Mouse (Mus musculus) gastrocnemius, adult 2 months (tissue): ENCODE measurements around the gene Scml4. TPM values are rescaled to one million over a fixed set of nuclear protein-coding genes. Genes with fewer than 3 reads are reported as not detected.

ENCODE experiments used
- DNase-seq: peaks from one replicate; pipeline ENCODE4 v3.0.0; 2022
- H3K27ac ChIP-seq: fragments of 200-600 bp; 2 replicates; pipeline ENCODE4 v1.8.1; 2022; ENCODE audit warnings: mild to moderate bottlenecking
- H3K4me3 ChIP-seq: fragments of 200-600 bp; 2 replicates; pipeline ENCODE4 v1.8.1; 2022; ENCODE audit warnings: mild to moderate bottlenecking, moderate library complexity
- CTCF ChIP-seq: fragments of 200-600 bp; IDR thresholded peaks from 2 replicates; pipeline ENCODE4 v1.8.1; 2022; ENCODE audit warnings: antibody characterized with exemption, mild to moderate bottlenecking, moderate library complexity
- intact Hi-C: fragments of 180-260 bp; cut with DNase I; formaldehyde crosslinking; loops from one replicate; pipeline ENCODE4 v1.15.1; 2025
- total RNA-seq, 2 experiments: library from RNA; stranded (reverse); gene quantifications; 2 replicates each; pipeline ENCODE4 v1.2.3; 2021

Scml4 gene
- total RNA-seq, 2 experiments from 2014 or later = 0.46 to 0.59 TPM

DNA sequence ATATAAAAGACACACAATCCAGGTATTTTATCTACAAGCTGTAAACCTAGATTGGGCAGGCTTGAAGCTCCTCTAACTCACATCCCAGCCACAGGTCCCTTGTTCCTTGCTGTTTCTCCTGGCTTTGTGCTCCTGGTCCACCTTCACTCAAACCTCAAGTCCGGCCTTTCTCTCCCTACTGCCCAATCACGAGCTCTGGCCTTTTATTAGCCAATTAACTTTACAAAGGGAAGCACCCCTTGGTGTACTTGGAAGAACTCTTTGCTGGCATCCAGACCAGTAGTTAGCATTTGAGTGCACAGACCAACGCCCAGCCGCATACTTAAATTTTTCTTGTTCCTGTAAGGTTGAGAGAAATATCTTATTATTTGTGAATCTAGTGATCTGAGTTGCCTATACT lies 85.1 kb downstream of the Scml4 start:
- TF ChIP-seq CTCF = no peak
- no peak overlapping the region for H3K4me3 ChIP-seq
- DNase-seq = no peak
- intact Hi-C loops = loop anchor here (10.0 kb wide), 1 partner anchor 251 kb away; no protein-coding TSS in a partner anchor
- H3K27ac ChIP-seq = no peak overlapping the region

- DNase-seq = no peak
- no peak overlapping the region for H3K4me3 ChIP-seq
- TF ChIP-seq CTCF = no peak
- H3K27ac ChIP-seq = no peak overlapping the region
- intact Hi-C loops = loop anchor here (10.0 kb wide), 1 partner anchor 253 kb away; no protein-coding TSS in a partner anchor
Observed at GRCm38 (mm10) chr10:42947336-42947735, 87.2 kb downstream of the Scml4 start.

- no peak for TF ChIP-seq CTCF
- peak overlapping the region; percentile 56 for H3K4me3 ChIP-seq
- peak; percentile 72 for DNase-seq
- H3K27ac ChIP-seq = peak overlapping the region; percentile 88
- intact Hi-C loops = loop anchor here (10.0 kb wide), 1 partner anchor 524 kb away; the partner anchor contains the start of gene Bend3
Observed at GRCm38 (mm10) chr10:42950252-42950751, 90.1 kb downstream of the Scml4 start.

GRCm38 (mm10) chr10:42951078-42952045 lies 91.2 kb downstream of the Scml4 start:
- Histone ChIP-seq H3K27ac (peak overlapping the region; percentile 77), H3K4me3 (no peak overlapping the region)
- DNase-seq = no peak
- intact Hi-C loops = loop anchor here (10.0 kb wide), 1 partner anchor 523 kb away; the partner anchor contains the start of gene Bend3
- TF ChIP-seq CTCF = no peak

DNA sequence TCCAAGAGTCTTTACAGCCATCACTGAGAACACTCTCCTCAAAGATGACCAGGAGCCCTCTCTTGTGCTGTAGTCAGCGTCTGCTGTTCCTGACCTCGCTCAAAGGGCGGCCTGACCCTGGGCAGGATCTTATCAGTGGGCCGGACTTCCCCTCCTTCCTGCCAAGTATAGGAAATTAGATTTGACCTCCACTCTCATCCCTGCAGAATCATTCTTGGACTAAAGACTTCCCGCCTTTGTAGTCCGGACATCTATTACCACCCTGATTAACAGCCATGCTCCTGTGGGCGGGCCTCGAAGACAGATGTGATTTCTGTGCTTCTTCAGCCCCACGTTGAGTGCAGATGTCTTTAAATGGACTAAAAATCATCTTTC lies 91.9 kb downstream of the Scml4 start:
- no peak for TF ChIP-seq CTCF

GRCm38 (mm10) chr10:42953601-42954000 lies 93.4 kb downstream of the Scml4 start:
- intact Hi-C loops = loop anchor here (10.0 kb wide), 1 partner anchor 521 kb away; the partner anchor contains the start of gene Bend3
- Histone ChIP-seq H3K4me3 (no peak overlapping the region), H3K27ac (no peak overlapping the region)
- no peak for TF ChIP-seq CTCF
- no peak for DNase-seq

More for the DNA sequence above, 91.9 kb downstream of the Scml4 start:
- intact Hi-C loops = loop anchor here (10.0 kb wide), 1 partner anchor 523 kb away; the partner anchor contains the start of gene Bend3
- Histone ChIP-seq H3K4me3 (no peak overlapping the region), H3K27ac (peak overlapping the region; percentile 38; the same call in 1 of the 2 replicates)
- DNase-seq = no peak

DNA sequence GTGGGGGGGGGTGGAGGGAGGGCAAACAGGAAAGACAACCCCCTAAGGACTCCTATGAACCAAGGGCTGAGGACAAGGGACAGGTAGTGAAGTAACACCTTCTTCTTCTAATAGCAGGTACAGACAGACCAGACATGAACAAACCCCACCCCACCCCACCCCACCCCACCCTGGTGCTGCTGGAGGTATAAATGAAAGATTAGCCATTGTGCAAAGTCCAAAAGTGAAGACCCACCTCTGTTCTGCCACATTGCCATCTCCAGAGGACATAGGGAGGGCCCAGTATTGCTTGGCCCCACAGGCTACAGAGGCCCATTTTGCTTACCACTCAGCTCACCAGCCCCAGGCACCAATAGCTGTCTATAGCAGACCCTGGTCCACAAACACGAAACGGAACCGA lies 95.0 kb downstream of the Scml4 start:
- no peak for DNase-seq
- no peak overlapping the region for H3K27ac ChIP-seq
- intact Hi-C loops = loop anchor here (5.0 to 10.0 kb wide), 2 partner anchors 422 to 520 kb away; partner anchors contain the start of gene Bend3
- TF ChIP-seq CTCF = no peak
- H3K4me3 ChIP-seq = no peak overlapping the region

DNA sequence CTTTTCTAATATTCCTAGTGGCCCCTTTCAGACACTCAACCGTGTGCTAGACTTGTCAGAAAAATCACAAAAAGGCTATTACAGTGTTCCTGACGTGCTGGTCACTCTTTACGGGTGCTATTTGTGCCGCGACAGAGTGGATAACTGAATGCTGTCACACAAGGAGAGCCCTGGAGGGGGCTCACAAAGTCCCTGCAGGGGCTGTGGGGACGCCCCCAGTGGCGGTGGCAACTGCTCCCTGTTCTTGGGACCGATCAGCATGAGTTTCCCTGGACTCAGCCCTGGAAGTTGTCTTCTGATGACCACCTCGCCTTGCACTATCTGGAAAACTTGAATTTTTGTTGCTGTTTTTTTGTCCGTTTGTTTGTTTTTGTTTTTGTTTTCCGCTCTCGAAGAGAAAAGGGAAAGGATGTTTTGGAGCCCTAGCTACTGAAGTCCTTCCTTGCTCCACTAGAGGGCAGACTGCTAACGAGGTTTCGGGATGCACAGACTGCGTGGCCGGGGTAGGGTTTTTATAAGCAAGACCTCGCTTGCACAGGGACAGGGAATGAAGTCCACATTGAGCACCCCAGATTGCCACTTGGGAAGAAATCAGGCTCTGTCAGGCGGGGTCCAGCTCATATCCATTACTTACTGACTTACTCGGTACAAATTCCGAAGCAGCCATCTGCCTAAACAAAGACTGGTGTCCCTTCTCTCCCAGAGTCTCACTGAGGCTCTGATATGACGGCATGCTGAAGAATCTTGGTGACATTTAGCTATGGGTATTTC lies 97.9 kb downstream of the Scml4 start:
- peak overlapping the region; percentile 61 for H3K4me3 ChIP-seq
- peak overlapping the region; percentile 67 for H3K27ac ChIP-seq
- intact Hi-C loops = loop anchor here (1.0 to 10.0 kb wide), 3 partner anchors 29 to 517 kb away; partner anchors contain the start of gene Bend3
- DNase-seq = peak; percentile 77
- peak; percentile 86 for TF ChIP-seq CTCF

- Histone ChIP-seq H3K27ac (peak overlapping the region; percentile 67; the same call in 1 of the 2 replicates), H3K4me3 (peak overlapping the region; percentile 61)
- intact Hi-C loops = loop anchor here (1.0 to 10.0 kb wide), 3 partner anchors 29 to 516 kb away; partner anchors contain the start of gene Bend3
- DNase-seq = no peak
- no peak for TF ChIP-seq CTCF
Observed at GRCm38 (mm10) chr10:42958686-42959085, 98.5 kb downstream of the Scml4 start.

DNA sequence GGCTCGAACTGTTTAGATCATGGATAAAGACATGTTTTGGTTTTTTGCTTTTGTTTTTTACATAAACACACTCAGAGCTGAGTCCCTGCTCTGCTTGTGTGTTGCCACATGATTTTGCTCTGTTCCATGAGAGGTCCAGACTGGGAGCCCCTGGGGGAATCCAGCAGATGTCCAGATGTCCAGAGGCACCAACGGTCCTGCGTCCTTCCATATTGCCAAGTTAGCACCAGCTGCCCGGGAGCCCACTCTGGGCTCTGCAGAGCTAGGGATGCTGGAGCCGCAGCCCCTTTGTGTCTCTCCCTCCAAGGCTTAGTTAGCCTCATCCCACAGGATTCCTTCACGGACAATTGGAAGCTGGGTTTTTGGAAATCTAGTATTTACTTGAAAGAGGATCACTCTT lies 101.6 kb downstream of the Scml4 start:
- H3K27ac ChIP-seq = peak overlapping the region; percentile 48
- intact Hi-C loops = no loop called here
- DNase-seq = peak; percentile 29

DNA sequence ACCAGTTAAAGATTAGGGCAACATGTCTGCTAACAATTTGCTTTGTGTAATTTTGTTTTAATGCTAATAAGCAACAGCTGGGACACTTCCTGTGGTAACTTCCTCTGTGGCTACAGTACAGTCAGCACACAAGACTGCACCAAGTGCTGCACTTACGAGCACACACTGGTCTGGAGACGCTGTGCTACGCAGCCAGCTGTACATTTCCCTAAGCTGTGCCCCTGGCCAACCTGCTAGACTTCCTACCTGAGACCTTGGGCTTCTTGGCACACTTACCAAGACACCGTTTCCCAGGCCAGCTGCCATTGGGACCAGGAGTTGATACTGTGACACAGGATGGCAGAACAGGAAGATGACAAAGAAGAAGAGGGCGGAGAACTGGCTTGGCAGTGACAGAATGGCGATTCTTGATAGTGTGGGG lies 102.0 kb downstream of the Scml4 start:
- Histone ChIP-seq H3K27ac (peak overlapping the region; percentile 48), H3K4me3 (peak overlapping the region; percentile 21; the same call in 1 of the 2 replicates)
- intact Hi-C loops = no loop called here
- no peak for DNase-seq
- TF ChIP-seq CTCF = no peak

More for the DNA sequence above, 101.6 kb downstream of the Scml4 start:
- no peak for TF ChIP-seq CTCF
- H3K4me3 ChIP-seq = no peak overlapping the region

- peak; percentile 63 for DNase-seq
- no peak for TF ChIP-seq CTCF
- Histone ChIP-seq H3K4me3 (no peak overlapping the region), H3K27ac (peak overlapping the region; percentile 48)
- intact Hi-C loops = no loop called here
Observed at GRCm38 (mm10) chr10:42962655-42963054, 102.5 kb downstream of the Scml4 start.
